ENCODE assay signal across 23 mouse cellular contexts in genomic region chr5:46338461-46338860, GRCm38 (mm10).
DNase-seq lines count a peak whose midpoint lies in the region; ATAC-seq and TF ChIP-seq lines count a peak whose summit lies in the region.
"Had no signal": no experiment of that assay in that cellular context is flagged by ENCODE, and none has a peak within 500 bp of the region (broad histone marks: within the 10 kb centered on the region; RNA-seq: fewer than 3 reads in every experiment).

No protein-coding gene starts in this region.

- H3K36me3 ChIP-seq in kidney, embryonic 15.5 days, result no peaks in the 10 kb centered on the region
- H3K36me3 ChIP-seq: embryonic facial prominence, embryonic 12.5 days; embryonic facial prominence, embryonic 15.5 days; forebrain, embryonic 15.5 days; hindbrain, embryonic 12.5 days; hindbrain, embryonic 15.5 days; intestine, embryonic 15.5 days had no signal

- no peak overlapping the region for H3K9ac ChIP-seq in kidney, embryonic 15.5 days
- H3K9ac ChIP-seq: embryonic facial prominence, embryonic 12.5 days; embryonic facial prominence, embryonic 15.5 days; forebrain, embryonic 15.5 days; hindbrain, embryonic 12.5 days; hindbrain, embryonic 15.5 days; intestine, embryonic 15.5 days had no signal

- H3K4me1 ChIP-seq in kidney, embryonic 15.5 days, result no peaks in the 10 kb centered on the region
- H3K4me1 ChIP-seq: embryonic facial prominence, embryonic 12.5 days; embryonic facial prominence, embryonic 15.5 days; forebrain, embryonic 15.5 days; hindbrain, embryonic 12.5 days; hindbrain, embryonic 15.5 days; intestine, embryonic 15.5 days had no signal

- 76% methylated on average over 2 of the region's 2 CpGs for WGBS in kidney, embryonic 15.5 days

- no peak overlapping the region for H3K4me2 ChIP-seq in kidney, embryonic 15.5 days
- H3K4me2 ChIP-seq: embryonic facial prominence, embryonic 12.5 days; embryonic facial prominence, embryonic 15.5 days; forebrain, embryonic 15.5 days; heart, embryonic 11.5 days; hindbrain, embryonic 12.5 days; hindbrain, embryonic 15.5 days; intestine, embryonic 15.5 days had no signal

- no peaks in the 10 kb centered on the region for H3K27me3 ChIP-seq in kidney, embryonic 15.5 days
- H3K27me3 ChIP-seq: embryonic facial prominence, embryonic 12.5 days; embryonic facial prominence, embryonic 15.5 days; forebrain, embryonic 15.5 days; hindbrain, embryonic 12.5 days; hindbrain, embryonic 15.5 days; intestine, embryonic 15.5 days had no signal

- H3K4me3 ChIP-seq in kidney, embryonic 15.5 days (replicated peaks), result no peak overlapping the region
- H3K4me3 ChIP-seq: embryonic facial prominence, embryonic 12.5 days; embryonic facial prominence, embryonic 15.5 days; forebrain, embryonic 15.5 days; gastrocnemius, adult 2 months; hindbrain, embryonic 12.5 days; hindbrain, embryonic 15.5 days; intestine, embryonic 15.5 days had no signal

- no peak overlapping the region for H3K27ac ChIP-seq in kidney, embryonic 15.5 days
- H3K27ac ChIP-seq: embryonic facial prominence, embryonic 12.5 days; embryonic facial prominence, embryonic 15.5 days; forebrain, embryonic 15.5 days; gastrocnemius, adult 2 months; hindbrain, embryonic 12.5 days; hindbrain, embryonic 15.5 days; intestine, embryonic 15.5 days had no signal

- no peak for ATAC-seq in kidney, embryonic 15.5 days (replicated peaks; ENCODE audit: low FRiP score)
- ATAC-seq: CD4-positive, CD25-positive, alpha-beta regulatory T cell, adult 4 months; forebrain, embryonic 15.5 days; intestine, embryonic 15.5 days had no signal

- DNase-seq in frontal cortex, postnatal 36 days (ENCODE audit: low spot score in 2 of 2), result peak; percentile 4 to 15
- no peak for DNase-seq in frontal cortex, postnatal 10 days (ENCODE audit: low spot score in 2 of 2)
- DNase-seq in right cerebral cortex, adult 18-20 months, result peak; percentile 7
- no peak for DNase-seq in right cerebral cortex, adult 2 months (ENCODE audit: low spot score in 2 of 2)
- DNase-seq in brain, adult 2 months (ENCODE audit: low read depth, low spot score), result peak; percentile 49
- peak; percentile 37 for DNase-seq in brain, embryonic 14.5 days (ENCODE audit: low read depth)
- DNase-seq: adrenal gland, adult 2 months; adrenal gland, postnatal 14 days; cerebellum, adult 18-20 months; cerebellum, adult 9-10 months; cerebellum, postnatal 14 days; gastrocnemius, adult 2 months; gastrocnemius, postnatal 14 days; heart, adult 11 months had no signal

- no peak for TF ChIP-seq CTCF in brain, embryonic 14.5 days (IDR thresholded peaks at IDR 0.05; ENCODE audit: borderline replicate concordance, extremely low read depth, insufficient read depth, insufficient read length)

- no peak for TF ChIP-seq POLR2A in brain, embryonic 14.5 days (IDR thresholded peaks at IDR 0.05; ENCODE audit: borderline replicate concordance, extremely low read depth, insufficient read depth, insufficient read length, poor library complexity, severe bottlenecking)

- no peaks in the 10 kb centered on the region for H3K9me3 ChIP-seq in kidney, embryonic 15.5 days (replicated peaks)
- H3K9me3 ChIP-seq: embryonic facial prominence, embryonic 12.5 days; embryonic facial prominence, embryonic 15.5 days; forebrain, embryonic 15.5 days; hindbrain, embryonic 12.5 days; hindbrain, embryonic 15.5 days; intestine, embryonic 15.5 days had no signal

Comparison
In these comparisons a context has a peak if more than half of its experiments do, and no peak if none do; other contexts are left out.
1. DNase-seq: peak in frontal cortex, postnatal 36 days (2 of 2), right cerebral cortex, adult 18-20 months (single experiment), brain, adult 2 months (single experiment) and brain, embryonic 14.5 days (single experiment); none in frontal cortex, postnatal 10 days (0 of 2) and right cerebral cortex, adult 2 months (0 of 2).